Mouse (Mus musculus) midbrain, embryonic 12.5 days (tissue): ENCODE results near the gene Pkmyt1. TPM values are rescaled to one million over a fixed set of nuclear protein-coding genes. Genes with fewer than 3 reads are reported as not detected.
A peak's percentile ranks its signal among the peaks of the same experiment; 100 is the strongest.

Source experiments
- ATAC-seq: fragments of 200-750 bp; cut with Nextera tagmentation; 2 replicates; pipeline ENCODE4 v1.8.0; 2017; ENCODE audit warnings: low read depth, moderate TSS enrichment, moderate library complexity; ENCODE audit not compliant: low FRiP score
- H3K27ac ChIP-seq: fragments of 300-500 bp; sonication (generic); replicated peaks from 2 replicates; pipeline ENCODE4 v1.5.1; 2016; ENCODE audit warnings: mild to moderate bottlenecking
- H3K27me3 ChIP-seq: fragments of 300-500 bp; sonication (generic); 2 replicates; pipeline ENCODE4 v1.6.1; 2016; ENCODE audit warnings: mild to moderate bottlenecking
- H3K36me3 ChIP-seq: fragments of 300-500 bp; sonication (generic); 2 replicates; pipeline ENCODE4 v1.6.1; 2016
- H3K4me1 ChIP-seq: fragments of 300-500 bp; sonication (generic); 2 replicates; pipeline ENCODE4 v1.6.1; 2016
- H3K4me2 ChIP-seq: fragments of 300-500 bp; sonication (generic); replicated peaks from 2 replicates; pipeline ENCODE4 v1.6.1; 2016; ENCODE audit warnings: mild to moderate bottlenecking, moderate library complexity
- H3K4me3 ChIP-seq: fragments of 300-500 bp; sonication (generic); 2 replicates; pipeline ENCODE4 v1.5.1; 2016; ENCODE audit warnings: mild to moderate bottlenecking
- H3K9ac ChIP-seq: fragments of 300-500 bp; sonication (generic); replicated peaks from 2 replicates; pipeline ENCODE4 v1.6.1; 2016; ENCODE audit warnings: mild to moderate bottlenecking, moderate library complexity
- H3K9me3 ChIP-seq: fragments of 300-500 bp; sonication (generic); 2 replicates; pipeline ENCODE4 v1.6.1; 2016; ENCODE audit warnings: mild to moderate bottlenecking
- WGBS: fragments of 180-500 bp; shearing (Covaris S2); methylation state at CpG from one replicate; pipeline ENCODE4 v1.1.7; 2016; 5-methylcytosine and 5-hydroxymethylcytosine counted together
- polyA plus RNA-seq: library from polyadenylated mRNA; unstranded; fragments of >200 nt; fragmentation: Nextera tagmentation; extraction: Ambion mirVana; gene quantifications from 2 replicates; pipeline ENCODE4 v1.2.1, GENCODE M21; 2016

The Pkmyt1 gene
- 36.9 and 40.8 TPM in 2 replicates for polyA plus RNA-seq

DNA sequence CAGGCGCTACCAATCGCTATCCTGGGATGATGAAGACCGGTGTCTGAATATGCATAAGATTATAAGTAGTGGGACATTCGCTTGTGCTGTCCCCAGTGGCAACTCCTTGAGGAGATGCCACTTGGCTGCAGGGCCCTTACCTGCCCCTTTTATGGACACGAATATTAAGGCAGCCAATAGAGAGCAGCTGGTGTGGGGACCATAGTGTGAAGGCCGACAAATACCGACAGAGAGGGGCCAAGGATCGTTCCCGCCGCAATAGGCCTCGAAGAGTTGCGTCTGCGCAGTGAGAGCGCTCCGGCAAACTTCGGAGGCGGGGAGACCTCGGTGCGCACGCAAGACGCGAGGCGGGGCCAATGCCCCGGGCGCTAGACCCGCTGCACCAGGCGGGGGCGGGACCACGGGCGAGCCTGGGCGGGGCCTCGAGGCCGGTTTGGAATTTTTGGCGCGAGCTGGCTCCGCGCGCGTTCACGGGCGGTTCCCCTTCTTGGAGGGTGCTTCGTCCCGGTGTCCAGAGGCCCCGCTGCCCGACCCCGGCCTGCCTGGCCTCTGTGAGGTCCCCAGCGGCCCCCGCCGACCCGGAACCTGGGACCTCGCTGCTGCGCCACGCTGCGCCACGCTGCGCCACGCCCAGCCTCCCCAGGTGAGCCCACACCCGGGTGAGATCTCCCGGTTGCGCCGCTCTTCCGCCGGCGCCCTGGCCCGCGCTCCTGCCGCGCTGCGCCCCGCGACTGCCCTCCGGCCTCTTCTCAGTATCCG is at the start of gene Pkmyt1:
Gene Pkmyt1 (plus strand): TSS at position 338 of the 759 bp plus-strand sequence.
- Histone ChIP-seq H3K4me2 (peak within 1 kb of the TSS; percentile 95), H3K4me3 (peak within 1 kb of the TSS; percentile 93), H3K36me3 (no peaks in the 10 kb centered on the region), H3K27me3 (no peaks in the 10 kb centered on the region), H3K9ac (peak within 1 kb of the TSS; percentile 76), H3K4me1 (peaks cover 14% of the 10 kb centered on the region), H3K27ac (peak within 1 kb of the TSS; percentile 65), H3K9me3 (no peaks in the 10 kb centered on the region)
- 2% methylated on average over 65 of the region's 73 CpGs for WGBS
- ATAC-seq: peak; percentile 94

DNA sequence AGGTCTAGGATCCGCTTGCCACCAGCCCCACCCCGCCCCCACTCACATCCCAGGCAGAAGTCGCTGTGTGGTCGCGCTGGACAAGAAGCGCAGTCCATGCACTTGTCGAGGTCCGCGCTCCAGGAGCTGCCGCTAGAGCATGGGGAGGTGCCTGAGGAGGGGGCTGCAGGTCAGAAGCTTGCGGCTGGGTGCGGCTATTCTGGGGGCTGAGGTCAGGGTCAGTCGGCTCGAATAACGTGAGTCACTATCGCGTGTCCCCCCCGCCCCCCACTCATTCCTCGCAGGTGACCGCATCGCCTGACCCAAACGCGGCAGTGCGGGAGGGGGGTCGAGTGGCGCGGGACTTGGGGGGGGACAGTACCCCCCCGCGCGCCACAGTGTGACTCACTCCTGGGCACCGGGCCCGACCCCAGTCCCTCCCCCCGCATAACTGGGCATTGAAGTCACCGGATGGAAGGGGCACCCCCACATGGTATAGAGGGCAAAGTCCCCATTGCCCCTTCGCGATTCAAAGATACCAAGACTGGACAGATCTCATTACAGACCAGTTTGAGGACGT is 49.6 kb upstream of the Pkmyt1 start:
- Histone ChIP-seq H3K27ac (no peak overlapping the region), H3K4me1 (peaks cover 43% of the 10 kb centered on the region)

DNA sequence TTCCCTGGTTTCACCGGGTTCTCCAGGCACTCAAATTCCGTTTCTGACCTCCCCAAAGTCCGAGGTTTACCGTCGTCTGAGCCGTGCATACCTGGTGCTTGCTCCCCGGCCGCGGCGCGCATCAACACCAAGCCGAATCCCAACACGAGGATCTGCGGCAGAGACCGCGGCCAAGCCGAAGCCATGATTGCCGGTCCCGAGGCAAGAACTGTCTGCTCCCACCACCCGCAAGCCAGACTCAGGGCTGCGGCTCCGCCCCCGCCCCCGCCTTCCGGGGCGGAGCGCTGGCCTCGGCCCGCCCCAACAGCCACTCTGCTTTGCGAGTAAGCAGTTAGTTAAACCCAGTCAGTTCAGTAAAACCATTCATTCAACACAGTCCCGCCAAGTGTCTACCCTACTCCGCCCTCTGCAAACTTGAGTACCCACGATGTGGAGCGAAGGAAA is 48.9 kb upstream of the Pkmyt1 start, which contains the start of gene Tnfrsf12a:
Gene Tnfrsf12a (minus strand): TSS at position 233 of the 444 bp plus-strand sequence.
- under 1% methylated on average over 34 of the region's 34 CpGs for WGBS
- Histone ChIP-seq H3K9me3 (no peaks in the 10 kb centered on the region), H3K4me1 (peaks cover 43% of the 10 kb centered on the region), H3K4me2 (peak within 1 kb of the TSS; percentile 94), H3K27me3 (peaks cover 77% of the 10 kb centered on the region), H3K4me3 (peak within 1 kb of the TSS; percentile 46), H3K9ac (peak within 1 kb of the TSS; percentile 59), H3K27ac (no peak within 1 kb of the TSS), H3K36me3 (no peaks in the 10 kb centered on the region)
- ATAC-seq: peak; percentile 35

More for the DNA sequence above, 49.6 kb upstream of the Pkmyt1 start:
- Histone ChIP-seq H3K4me2 (peak overlapping the region; percentile 94), H3K36me3 (no peaks in the 10 kb centered on the region), H3K27me3 (peaks cover 70% of the 10 kb centered on the region), H3K9me3 (no peaks in the 10 kb centered on the region), H3K9ac (peak overlapping the region; percentile 59), H3K4me3 (peak overlapping the region; percentile 46)
- WGBS: 1% methylated on average over 35 of the region's 37 CpGs
- no peak for ATAC-seq

DNA sequence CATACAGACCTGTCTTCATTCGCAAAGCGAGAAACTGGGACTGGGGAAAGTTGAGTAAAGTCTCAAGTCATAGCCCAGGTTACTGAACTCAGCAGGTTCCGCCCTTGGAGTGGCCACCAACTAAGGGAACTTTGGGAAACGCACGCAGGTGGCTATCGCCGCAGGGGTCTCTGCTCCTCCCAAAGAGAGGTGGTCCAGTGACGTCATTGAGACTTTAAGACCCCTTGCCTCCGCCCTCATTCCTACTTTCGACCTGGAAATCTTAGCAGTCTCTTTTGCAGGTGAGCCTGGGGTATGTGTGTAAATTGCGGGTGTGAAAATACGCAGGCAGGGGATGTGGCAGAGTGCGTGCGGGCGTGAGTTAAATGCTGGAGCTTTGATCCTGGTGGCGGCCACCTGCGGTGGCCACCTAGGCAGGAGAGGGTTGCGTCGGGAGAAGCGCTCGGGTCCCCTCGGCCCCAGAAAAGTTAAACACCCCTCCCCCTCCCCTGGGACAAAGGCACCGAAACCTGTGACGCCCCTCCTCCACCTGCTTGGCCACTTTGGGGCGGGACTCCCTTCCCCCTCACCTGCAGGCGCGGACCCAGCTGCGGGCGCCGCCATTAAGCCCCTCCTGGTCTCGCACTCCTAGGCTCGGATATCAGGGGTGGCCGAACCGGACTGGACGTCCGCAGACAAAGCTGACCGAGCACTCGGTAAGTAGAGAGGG is 46.9 kb upstream of the Pkmyt1 start, which contains the start of gene Cldn6:
Gene Cldn6 (plus strand): TSS at position 123 of the 709 bp plus-strand sequence.
- Histone ChIP-seq H3K27ac (no peak within 1 kb of the TSS), H3K9ac (no peak within 1 kb of the TSS), H3K4me1 (peaks cover 37% of the 10 kb centered on the region), H3K9me3 (no peaks in the 10 kb centered on the region), H3K4me2 (peak within 1 kb of the TSS; percentile 28), H3K27me3 (peaks cover 98% of the 10 kb centered on the region), H3K4me3 (peak within 1 kb of the TSS; percentile 18), H3K36me3 (no peaks in the 10 kb centered on the region)
- WGBS: 3% methylated on average over 38 of the region's 38 CpGs
- no peak for ATAC-seq

DNA sequence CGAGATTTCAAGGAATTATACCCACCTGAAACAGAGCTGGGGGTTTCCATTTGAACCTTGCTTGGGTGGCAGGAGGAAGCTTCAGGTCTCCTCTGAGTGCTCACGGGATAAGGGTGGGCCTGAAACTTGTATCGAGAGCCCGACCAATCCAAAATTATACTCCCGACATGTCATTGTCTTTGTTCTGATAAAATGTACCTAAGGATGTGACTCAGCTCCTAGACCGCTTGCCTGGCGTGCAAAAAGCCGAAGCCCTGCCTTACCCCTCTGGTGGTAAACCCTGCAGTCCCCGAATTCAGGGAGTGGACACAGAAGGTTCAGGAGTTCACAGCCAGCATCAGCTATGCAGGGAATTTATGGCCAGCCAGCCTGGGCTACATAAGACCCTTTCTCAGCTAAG is 45.8 kb upstream of the Pkmyt1 start:
- no peaks in the 10 kb centered on the region for H3K36me3 ChIP-seq
- H3K4me2 ChIP-seq: no peak overlapping the region
- no peak overlapping the region for H3K27ac ChIP-seq
- ATAC-seq: no peak
- H3K4me1 ChIP-seq: peaks cover 34% of the 10 kb centered on the region
- WGBS: 76% methylated on average over 9 of the region's 9 CpGs
- no peaks in the 10 kb centered on the region for H3K9me3 ChIP-seq
- H3K4me3 ChIP-seq: no peak overlapping the region
- H3K9ac ChIP-seq: no peak overlapping the region
- peaks cover 94% of the 10 kb centered on the region for H3K27me3 ChIP-seq

DNA sequence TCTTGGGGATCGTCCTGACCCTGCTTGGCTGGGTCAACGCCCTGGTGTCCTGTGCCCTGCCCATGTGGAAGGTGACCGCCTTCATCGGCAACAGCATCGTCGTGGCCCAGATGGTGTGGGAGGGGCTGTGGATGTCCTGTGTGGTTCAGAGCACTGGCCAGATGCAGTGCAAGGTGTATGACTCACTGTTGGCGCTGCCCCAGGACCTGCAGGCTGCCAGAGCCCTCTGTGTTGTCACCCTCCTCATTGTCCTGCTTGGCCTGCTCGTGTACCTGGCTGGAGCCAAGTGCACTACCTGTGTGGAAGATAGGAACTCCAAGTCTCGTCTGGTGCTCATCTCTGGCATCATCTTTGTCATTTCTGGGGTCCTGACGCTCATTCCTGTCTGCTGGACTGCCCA is 45.0 kb upstream of the Pkmyt1 start:
- 83% methylated on average over 10 of the region's 10 CpGs for WGBS
- H3K9me3 ChIP-seq: no peaks in the 10 kb centered on the region
- H3K27ac ChIP-seq: no peak overlapping the region
- no peak overlapping the region for H3K9ac ChIP-seq
- H3K27me3 ChIP-seq: peaks cover 86% of the 10 kb centered on the region
- H3K4me2 ChIP-seq: no peak overlapping the region
- H3K36me3 ChIP-seq: no peaks in the 10 kb centered on the region
- H3K4me1 ChIP-seq: peaks cover 28% of the 10 kb centered on the region
- H3K4me3 ChIP-seq: no peak overlapping the region
- no peak for ATAC-seq

DNA sequence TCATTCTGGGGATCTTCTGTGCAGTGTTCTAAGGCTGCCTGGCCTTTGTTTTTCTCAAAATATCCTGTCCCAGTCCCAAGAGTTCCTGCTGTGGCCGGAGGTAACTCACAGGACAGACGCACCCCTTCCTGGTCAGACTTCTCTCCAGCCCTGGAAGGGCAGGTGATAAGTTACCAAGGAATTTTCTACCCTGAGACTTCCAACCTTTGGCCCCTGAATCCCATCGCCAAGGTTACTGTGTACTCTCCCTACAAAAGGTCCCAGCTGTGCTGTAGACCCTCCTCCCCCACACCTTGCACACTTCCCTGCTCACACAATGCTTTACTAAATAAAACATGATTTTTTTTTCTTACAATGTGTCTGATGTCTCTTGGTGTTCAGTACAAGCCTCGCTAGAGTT is 44.0 kb upstream of the Pkmyt1 start:
- 73% methylated on average over 4 of the region's 4 CpGs for WGBS

DNA sequence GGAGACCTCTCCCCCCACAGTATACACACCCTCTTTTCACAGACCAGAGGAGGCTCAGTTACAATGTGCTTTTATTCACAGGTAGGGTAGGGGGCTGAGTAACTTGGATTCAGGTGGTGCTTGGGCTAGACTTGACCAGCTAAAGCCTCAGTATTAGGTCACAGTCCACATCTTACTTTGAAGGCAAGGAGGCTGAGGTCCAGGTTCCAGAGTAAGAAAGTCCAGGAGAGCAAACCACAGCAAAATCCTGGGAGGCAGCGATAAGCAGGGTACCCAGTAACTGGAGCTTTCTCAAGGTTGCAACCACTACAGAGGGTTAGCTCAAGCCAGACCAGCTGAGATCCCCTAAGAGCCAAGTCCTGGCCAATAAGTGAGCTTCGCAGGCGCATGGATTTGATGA is 43.6 kb upstream of the Pkmyt1 start:
- Histone ChIP-seq H3K4me1 (peaks cover 15% of the 10 kb centered on the region), H3K27me3 (peaks cover 74% of the 10 kb centered on the region), H3K9ac (no peak overlapping the region), H3K27ac (no peak overlapping the region), H3K9me3 (no peaks in the 10 kb centered on the region), H3K36me3 (no peaks in the 10 kb centered on the region), H3K4me2 (no peak overlapping the region), H3K4me3 (no peak overlapping the region)
- no peak for ATAC-seq
- whole genome bisulfite sequencing: 68% methylated on average over 3 of the region's 3 CpGs

More for the DNA sequence above, 44.0 kb upstream of the Pkmyt1 start:
- H3K9me3 ChIP-seq: no peaks in the 10 kb centered on the region
- H3K36me3 ChIP-seq: no peaks in the 10 kb centered on the region
- peaks cover 76% of the 10 kb centered on the region for H3K27me3 ChIP-seq
- H3K4me3 ChIP-seq: no peak overlapping the region
- peaks cover 19% of the 10 kb centered on the region for H3K4me1 ChIP-seq
- no peak overlapping the region for H3K9ac ChIP-seq
- no peak overlapping the region for H3K4me2 ChIP-seq
- no peak overlapping the region for H3K27ac ChIP-seq
- no peak for ATAC-seq

DNA sequence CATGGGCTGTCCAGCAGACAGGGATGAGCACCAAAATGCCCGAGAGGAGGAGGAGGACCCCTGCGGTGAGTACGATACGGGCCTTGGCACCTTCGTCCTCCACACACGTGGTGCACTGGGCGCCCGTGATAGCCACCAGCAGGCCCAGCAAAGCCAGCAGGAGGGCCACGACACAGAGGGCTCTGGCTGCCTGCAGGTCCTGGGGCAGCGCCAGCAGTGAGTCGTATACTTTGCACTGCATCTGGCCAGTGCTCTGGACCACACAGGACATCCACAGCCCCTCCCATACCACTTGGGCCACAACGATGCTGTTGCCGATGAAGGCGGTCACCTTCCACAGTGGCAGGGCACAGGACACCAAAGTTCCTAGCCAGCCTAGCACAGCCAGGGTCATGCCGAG is 42.9 kb upstream of the Pkmyt1 start:
- no peaks in the 10 kb centered on the region for H3K9me3 ChIP-seq
- H3K4me1 ChIP-seq: peaks cover 14% of the 10 kb centered on the region
- ATAC-seq: peak; percentile 29
- no peak overlapping the region for H3K27ac ChIP-seq
- no peaks in the 10 kb centered on the region for H3K36me3 ChIP-seq
- peaks cover 67% of the 10 kb centered on the region for H3K27me3 ChIP-seq
- no peak overlapping the region for H3K4me3 ChIP-seq
- no peak overlapping the region for H3K9ac ChIP-seq
- WGBS: 29% methylated on average over 15 of the region's 15 CpGs
- H3K4me2 ChIP-seq: 0 out of 2 replicates have a peak overlapping the region, but pooled peaks have one; percentile 1

DNA sequence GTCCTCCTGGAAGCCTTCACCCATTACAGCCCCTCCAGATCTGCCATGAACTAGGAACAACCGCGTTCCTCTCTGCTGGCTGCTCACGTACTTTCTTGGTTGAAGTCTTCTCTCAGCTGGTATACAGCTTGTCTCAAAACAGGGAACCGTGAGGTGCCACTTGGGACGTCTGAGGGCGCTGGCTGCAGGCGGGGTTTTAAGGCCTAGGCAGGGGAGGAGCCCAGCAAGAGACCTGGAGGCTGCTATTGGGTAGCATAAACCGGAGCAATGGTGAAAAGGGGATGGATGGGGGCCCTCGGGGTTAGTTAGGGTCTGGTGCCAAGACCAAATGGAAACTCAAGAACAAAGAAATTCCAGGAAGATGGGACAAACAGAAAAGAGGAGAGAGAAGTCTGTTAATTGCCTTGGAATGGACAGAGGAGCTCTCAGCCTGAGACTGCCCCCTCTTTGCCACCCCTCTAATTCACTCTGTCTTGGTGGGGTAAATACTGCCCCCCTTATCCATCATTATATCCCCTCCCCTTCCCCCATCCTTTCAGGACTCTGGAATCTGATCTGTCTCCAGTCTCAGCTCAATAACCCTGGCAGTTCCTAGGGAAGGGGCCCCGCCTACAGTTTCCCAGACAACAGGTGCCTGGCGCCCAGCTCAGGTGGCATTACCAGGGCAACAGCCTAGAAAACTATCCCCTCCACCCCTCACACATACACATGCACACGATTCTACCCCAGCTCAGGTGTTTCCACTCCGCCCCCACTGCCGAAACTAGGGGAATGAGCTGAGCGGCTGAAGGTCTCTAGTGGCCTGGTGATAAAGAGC is 42.1 kb upstream of the Pkmyt1 start, which contains the start of gene Cldn9:
Gene Cldn9 (minus strand): TSS at position 171 of the 817 bp plus-strand sequence.
- H3K36me3 ChIP-seq: no peaks in the 10 kb centered on the region
- H3K27ac ChIP-seq: no peak within 1 kb of the TSS
- 0 out of 2 replicates have a peak within 1 kb of the TSS, but pooled peaks have one; percentile 1 for H3K4me2 ChIP-seq
- H3K9me3 ChIP-seq: no peaks in the 10 kb centered on the region
- H3K4me1 ChIP-seq: peaks cover 14% of the 10 kb centered on the region
- peaks cover 59% of the 10 kb centered on the region for H3K27me3 ChIP-seq
- 20% methylated on average over 15 of the region's 15 CpGs for WGBS
- no peak within 1 kb of the TSS for H3K4me3 ChIP-seq
- ATAC-seq: peak; percentile 44; the same call in 1 of the 2 replicates
- H3K9ac ChIP-seq: no peak within 1 kb of the TSS

DNA sequence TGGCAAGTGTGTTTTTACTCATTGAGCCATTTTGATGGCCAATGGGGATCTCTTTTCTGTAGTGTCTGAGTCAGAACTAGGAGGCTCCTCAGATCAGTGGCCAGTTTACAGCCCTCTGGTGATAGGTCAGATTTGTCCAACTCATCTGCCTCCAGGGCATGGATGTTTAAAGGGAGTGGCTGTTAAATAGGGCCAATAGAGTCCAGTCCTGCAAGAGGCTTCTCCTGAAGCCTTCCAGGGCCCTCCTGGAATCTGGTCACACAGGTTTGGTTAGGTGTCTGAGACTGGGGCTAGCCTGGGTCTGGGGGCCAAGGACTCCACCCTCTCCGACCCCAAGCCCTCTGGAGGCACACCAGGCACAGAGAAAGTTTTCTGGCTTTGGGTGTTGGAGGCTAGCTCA is 31.6 kb upstream of the Pkmyt1 start:
- WGBS: 81% methylated on average over 1 of the region's 1 CpGs
- Histone ChIP-seq H3K9me3 (no peaks in the 10 kb centered on the region), H3K27ac (no peak overlapping the region), H3K27me3 (peaks cover 35% of the 10 kb centered on the region), H3K4me2 (no peak overlapping the region), H3K4me3 (no peak overlapping the region), H3K4me1 (0 out of 2 replicates have a peak, but pooled peaks cover 4% of the 10 kb centered on the region), H3K36me3 (no peaks in the 10 kb centered on the region), H3K9ac (no peak overlapping the region)
- no peak for ATAC-seq
